Mouse (Mus musculus): ENCODE measurements around the gene Phactr1. TPM values are rescaled to one million over a fixed set of nuclear protein-coding genes. Genes with fewer than 3 reads are reported as not detected.

The Phactr1 gene
- total and polyA plus RNA-seq, 2 experiments, result 0.16 to 0.28 TPM

DNA sequence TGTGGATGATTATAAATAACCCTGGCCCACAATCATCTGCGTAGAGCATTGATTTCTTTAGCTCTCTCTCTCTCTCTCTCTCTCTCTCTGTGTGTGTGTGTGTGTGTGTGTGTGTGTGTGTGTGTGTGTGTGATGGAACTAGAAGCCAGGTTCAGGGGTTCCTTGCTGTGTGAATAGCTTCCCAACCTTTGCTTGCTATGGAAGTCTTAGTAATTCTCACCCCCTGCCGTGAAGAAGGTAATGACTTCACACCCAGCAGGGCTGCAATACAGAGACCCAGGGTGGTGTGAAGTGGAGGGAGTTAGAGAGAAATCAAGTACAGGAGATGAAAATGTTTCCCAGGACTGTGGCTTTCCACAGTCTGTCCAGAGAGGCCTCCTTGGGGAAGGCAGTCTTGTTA is 293.5 kb downstream of the Phactr1 start:
- no peak for DNase-seq (ENCODE audit: extremely low read depth, low read depth, low spot score)
- H3K27ac ChIP-seq (replicated peaks; ENCODE audit: insufficient read depth, low read depth, low read length), result no peak overlapping the region
- no peaks in the 10 kb centered on the region for H3K4me1 ChIP-seq (ENCODE audit: control insufficient read depth, insufficient read depth, low read length)
- TF ChIP-seq CTCF (IDR thresholded peaks at IDR 0.05; ENCODE audit: low read depth, low read length), result no peak
- TF ChIP-seq POLR2A (IDR thresholded peaks at IDR 0.05; ENCODE audit: extremely low read depth, insufficient read depth, low read length), result no peak
- H3K36me3 ChIP-seq (ENCODE audit: control insufficient read depth, insufficient read depth, low read length), result no peaks in the 10 kb centered on the region
- H3K27me3 ChIP-seq (ENCODE audit: control insufficient read depth, insufficient read depth, low read length), result no peaks in the 10 kb centered on the region
- H3K9ac ChIP-seq (ENCODE audit: low read depth, low read length), result no peak overlapping the region
- no peak overlapping the region for H3K4me3 ChIP-seq (ENCODE audit: insufficient read depth, low read depth, low read length)
- H3K79me2 ChIP-seq (ENCODE audit: control insufficient read depth, insufficient read depth, low read length), result no peaks in the 10 kb centered on the region
- 65% methylated on average over 2 of the region's 2 CpGs for WGBS

DNA sequence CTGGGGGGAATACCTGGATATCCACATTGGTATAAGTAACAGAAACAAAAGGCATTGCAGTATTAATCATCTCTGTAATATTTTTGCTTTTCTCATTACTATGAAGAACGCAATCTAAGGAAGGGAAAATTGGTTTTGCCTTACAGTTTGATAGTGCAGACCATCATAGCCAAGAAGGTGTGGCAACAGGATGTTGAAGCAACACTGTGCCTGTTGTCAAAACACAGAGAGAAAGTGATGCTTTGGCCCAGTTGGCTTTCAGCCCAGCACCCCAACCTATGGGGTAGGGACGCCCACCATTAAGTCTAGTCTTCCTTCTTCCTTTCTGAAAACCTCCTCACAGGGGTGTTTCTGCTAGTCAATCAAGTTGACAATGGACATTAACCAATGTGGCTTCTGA is 294.1 kb downstream of the Phactr1 start:
- WGBS, result 81% methylated on average over 2 of the region's 2 CpGs
- Histone ChIP-seq H3K27me3 (ENCODE audit: control insufficient read depth, insufficient read depth, low read length) (no peaks in the 10 kb centered on the region), H3K27ac (replicated peaks; ENCODE audit: insufficient read depth, low read depth, low read length) (no peak overlapping the region), H3K4me3 (ENCODE audit: insufficient read depth, low read depth, low read length) (no peak overlapping the region), H3K79me2 (ENCODE audit: control insufficient read depth, insufficient read depth, low read length) (no peaks in the 10 kb centered on the region), H3K4me1 (ENCODE audit: control insufficient read depth, insufficient read depth, low read length) (no peaks in the 10 kb centered on the region), H3K9ac (ENCODE audit: low read depth, low read length) (no peak overlapping the region), H3K36me3 (ENCODE audit: control insufficient read depth, insufficient read depth, low read length) (no peaks in the 10 kb centered on the region)
- no peak for TF ChIP-seq POLR2A (IDR thresholded peaks at IDR 0.05; ENCODE audit: extremely low read depth, insufficient read depth, low read length)
- no peak for TF ChIP-seq CTCF (IDR thresholded peaks at IDR 0.05; ENCODE audit: low read depth, low read length)
- no peak for DNase-seq (ENCODE audit: extremely low read depth, low read depth, low spot score)

DNA sequence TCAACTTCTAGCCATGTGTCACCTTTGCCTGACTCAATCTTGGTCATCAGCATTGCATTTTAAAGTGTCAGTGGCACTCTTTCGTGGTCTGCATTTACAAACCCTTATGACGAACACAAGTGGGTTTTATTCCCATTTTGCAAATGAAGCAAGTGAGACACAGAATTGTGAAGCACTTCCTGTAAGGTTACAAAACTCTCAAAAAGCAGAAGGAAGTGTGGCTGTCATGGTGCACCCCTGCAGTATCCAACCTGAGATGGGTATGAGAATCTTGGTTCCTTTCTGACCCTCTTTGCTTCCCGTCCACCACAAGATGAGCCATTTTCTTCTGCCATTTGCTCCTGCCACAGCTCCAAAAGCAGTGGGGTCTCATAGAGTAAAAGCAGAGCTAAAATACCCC is 295.7 kb downstream of the Phactr1 start:
- no peak overlapping the region for H3K27ac ChIP-seq (replicated peaks; ENCODE audit: insufficient read depth, low read depth, low read length)
- no peak overlapping the region for H3K4me3 ChIP-seq (ENCODE audit: insufficient read depth, low read depth, low read length)
- no peaks in the 10 kb centered on the region for H3K27me3 ChIP-seq (ENCODE audit: control insufficient read depth, insufficient read depth, low read length)
- no peak for TF ChIP-seq CTCF (IDR thresholded peaks at IDR 0.05; ENCODE audit: low read depth, low read length)
- no peak for TF ChIP-seq POLR2A (IDR thresholded peaks at IDR 0.05; ENCODE audit: extremely low read depth, insufficient read depth, low read length)
- H3K79me2 ChIP-seq (ENCODE audit: control insufficient read depth, insufficient read depth, low read length), result no peaks in the 10 kb centered on the region
- DNase-seq (ENCODE audit: extremely low read depth, low read depth, low spot score), result no peak
- H3K36me3 ChIP-seq (ENCODE audit: control insufficient read depth, insufficient read depth, low read length), result no peaks in the 10 kb centered on the region
- no peak overlapping the region for H3K9ac ChIP-seq (ENCODE audit: low read depth, low read length)
- no peaks in the 10 kb centered on the region for H3K4me1 ChIP-seq (ENCODE audit: control insufficient read depth, insufficient read depth, low read length)
- 91% methylated on average over 3 of the region's 3 CpGs for WGBS

DNA sequence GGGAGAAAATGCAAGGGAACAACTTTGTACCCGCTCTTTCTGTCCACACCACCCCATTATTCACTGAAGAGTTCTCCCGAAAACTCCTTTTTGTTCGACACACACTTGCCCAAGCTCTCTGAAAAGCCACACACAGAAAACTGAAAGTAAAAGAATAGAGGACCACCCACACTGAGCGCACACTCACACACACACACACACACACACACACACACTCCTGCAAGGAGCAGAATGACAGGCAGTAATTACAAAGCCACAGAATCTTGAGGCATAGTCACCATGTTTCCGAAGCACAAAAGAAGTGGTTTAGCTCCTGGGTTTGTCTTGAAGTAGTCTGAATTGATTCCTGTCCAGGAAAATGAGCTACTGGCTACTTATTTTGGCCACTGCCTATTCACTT is 296.5 kb downstream of the Phactr1 start:
- Histone ChIP-seq H3K27me3 (ENCODE audit: control insufficient read depth, insufficient read depth, low read length) (no peaks in the 10 kb centered on the region), H3K79me2 (ENCODE audit: control insufficient read depth, insufficient read depth, low read length) (no peaks in the 10 kb centered on the region), H3K36me3 (ENCODE audit: control insufficient read depth, insufficient read depth, low read length) (no peaks in the 10 kb centered on the region), H3K27ac (replicated peaks; ENCODE audit: insufficient read depth, low read depth, low read length) (no peak overlapping the region), H3K4me3 (ENCODE audit: insufficient read depth, low read depth, low read length) (no peak overlapping the region), H3K9ac (ENCODE audit: low read depth, low read length) (no peak overlapping the region), H3K4me1 (ENCODE audit: control insufficient read depth, insufficient read depth, low read length) (no peaks in the 10 kb centered on the region)
- DNase-seq (ENCODE audit: extremely low read depth, low read depth, low spot score), result no peak
- no peak for TF ChIP-seq CTCF (IDR thresholded peaks at IDR 0.05; ENCODE audit: low read depth, low read length)
- TF ChIP-seq POLR2A (IDR thresholded peaks at IDR 0.05; ENCODE audit: extremely low read depth, insufficient read depth, low read length), result no peak
- WGBS, result 87% methylated on average over 5 of the region's 5 CpGs

DNA sequence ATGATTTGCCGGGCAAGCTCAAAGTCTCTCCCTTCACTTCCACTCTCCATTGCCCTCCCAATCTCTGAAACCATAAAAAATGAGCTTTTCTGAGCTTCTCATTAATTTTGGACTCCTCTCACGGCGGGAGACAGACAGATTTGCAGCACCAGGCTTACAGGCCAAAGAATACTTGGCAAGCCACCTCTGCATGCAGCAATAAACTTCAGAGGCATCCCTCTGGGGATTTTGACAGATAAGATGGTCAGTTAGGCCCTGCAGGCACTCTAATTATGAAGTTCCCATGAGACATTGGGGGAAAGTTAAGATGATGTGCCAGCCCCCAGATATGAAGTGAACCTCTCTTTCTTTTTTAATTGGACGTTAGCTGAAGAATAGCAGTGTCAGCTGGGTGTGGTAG is 300.2 kb downstream of the Phactr1 start:
- Histone ChIP-seq H3K4me1 (ENCODE audit: control insufficient read depth, insufficient read depth, low read length) (no peaks in the 10 kb centered on the region), H3K79me2 (ENCODE audit: control insufficient read depth, insufficient read depth, low read length) (no peaks in the 10 kb centered on the region), H3K27me3 (ENCODE audit: control insufficient read depth, insufficient read depth, low read length) (no peaks in the 10 kb centered on the region), H3K27ac (replicated peaks; ENCODE audit: insufficient read depth, low read depth, low read length) (no peak overlapping the region), H3K4me3 (ENCODE audit: insufficient read depth, low read depth, low read length) (no peak overlapping the region), H3K36me3 (ENCODE audit: control insufficient read depth, insufficient read depth, low read length) (no peaks in the 10 kb centered on the region), H3K9ac (ENCODE audit: low read depth, low read length) (no peak overlapping the region)
- TF ChIP-seq POLR2A (IDR thresholded peaks at IDR 0.05; ENCODE audit: extremely low read depth, insufficient read depth, low read length), result no peak
- no peak for TF ChIP-seq CTCF (IDR thresholded peaks at IDR 0.05; ENCODE audit: low read depth, low read length)
- DNase-seq (ENCODE audit: extremely low read depth, low read depth, low spot score), result peak; percentile 30
- 81% methylated on average over 4 of the region's 4 CpGs for WGBS

DNA sequence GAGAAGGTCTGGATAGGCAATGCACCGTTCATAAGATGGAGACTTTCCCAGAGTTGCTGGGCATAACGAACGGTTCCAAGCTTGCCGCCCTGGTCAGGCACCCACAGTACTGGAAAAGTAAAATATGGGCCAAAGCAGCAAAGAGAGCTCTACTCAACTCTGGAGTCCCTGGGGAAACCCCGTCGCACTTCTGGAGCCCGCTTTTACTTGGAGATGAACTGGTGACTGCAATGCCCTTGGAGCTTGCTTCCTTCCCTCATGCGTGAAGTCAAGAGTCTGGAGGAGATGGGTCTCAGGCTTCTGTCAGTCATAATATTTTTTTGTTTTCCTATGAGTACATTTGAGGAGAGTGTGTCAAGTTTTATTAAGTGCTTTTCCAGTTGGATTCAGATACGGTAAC is 302.2 kb downstream of the Phactr1 start:
- no peaks in the 10 kb centered on the region for H3K27me3 ChIP-seq (ENCODE audit: control insufficient read depth, insufficient read depth, low read length)
- no peaks in the 10 kb centered on the region for H3K79me2 ChIP-seq (ENCODE audit: control insufficient read depth, insufficient read depth, low read length)
- TF ChIP-seq POLR2A (IDR thresholded peaks at IDR 0.05; ENCODE audit: extremely low read depth, insufficient read depth, low read length) (no peak), CTCF (IDR thresholded peaks at IDR 0.05; ENCODE audit: low read depth, low read length) (no peak)
- H3K4me1 ChIP-seq (ENCODE audit: control insufficient read depth, insufficient read depth, low read length), result no peaks in the 10 kb centered on the region
- no peak overlapping the region for H3K27ac ChIP-seq (replicated peaks; ENCODE audit: insufficient read depth, low read depth, low read length)
- no peaks in the 10 kb centered on the region for H3K36me3 ChIP-seq (ENCODE audit: control insufficient read depth, insufficient read depth, low read length)
- no peak for DNase-seq (ENCODE audit: extremely low read depth, low read depth, low spot score)
- WGBS, result 91% methylated on average over 9 of the region's 9 CpGs
- H3K4me3 ChIP-seq (ENCODE audit: insufficient read depth, low read depth, low read length), result no peak overlapping the region
- no peak overlapping the region for H3K9ac ChIP-seq (ENCODE audit: low read depth, low read length)
